Mouse (Mus musculus) heart, adult 9 months (tissue): Measurements from ENCODE around the gene Rdm1.

Experiments used
- DNase-seq, 2 experiments: peaks; one replicate each; pipeline ENCODE4 v3.0.0; 2022; ENCODE audit warnings: low spot score in 2 of 2

The Rdm1 gene

GRCm38 (mm10) chr11:101680634-101681325 is 53.8 kb downstream of the Rdm1 start:
- no peak for DNase-seq

DNA sequence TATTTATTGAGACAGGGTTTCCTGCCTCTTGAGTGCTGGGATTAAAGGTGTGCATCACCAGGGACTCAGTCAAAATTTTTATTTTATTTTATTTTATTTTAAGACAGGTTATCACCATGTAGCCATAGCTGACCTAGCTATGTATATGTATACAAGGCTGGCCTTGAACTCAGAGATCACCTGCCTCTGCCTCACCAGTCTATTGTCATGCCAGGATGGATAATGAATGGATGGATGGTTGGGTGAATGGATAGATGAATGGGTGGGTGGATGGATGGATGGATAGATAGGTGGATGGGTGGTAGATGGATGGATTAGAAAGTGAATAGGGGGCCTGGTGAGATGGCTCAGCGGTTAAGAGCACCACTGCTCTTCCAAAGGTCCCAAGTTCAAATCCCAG is 55.0 kb downstream of the Rdm1 start:
- DNase-seq = no peak

DNA sequence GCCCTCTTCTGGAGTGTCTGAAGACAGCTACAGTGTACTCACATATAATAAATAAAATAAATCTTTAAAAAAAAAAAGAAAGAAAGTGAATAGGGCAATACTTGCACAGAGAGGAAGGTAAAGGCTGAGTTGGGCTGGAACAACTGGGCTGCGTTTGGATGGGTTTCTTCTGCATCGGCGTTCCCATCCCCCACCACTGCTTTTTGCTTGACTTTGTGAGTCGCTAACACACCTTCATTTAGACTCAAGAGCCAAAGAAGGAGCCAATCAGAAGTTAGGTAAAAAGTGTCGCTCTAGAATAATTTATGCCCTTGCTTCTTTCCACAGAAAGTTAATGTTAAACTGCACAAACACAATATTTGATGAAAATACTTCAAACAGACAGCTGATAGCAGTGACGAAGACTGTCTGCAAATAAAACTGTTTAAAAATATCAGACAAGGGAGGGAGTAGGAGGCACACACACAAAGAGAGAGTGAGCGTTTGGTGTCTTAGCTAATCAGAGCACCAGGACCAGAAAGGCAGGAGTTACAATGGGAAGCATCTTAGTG is 55.5 kb downstream of the Rdm1 start:
- DNase-seq = no peak
